Mouse (Mus musculus) heart, embryonic 11.5 days (tissue): ENCODE measurements around the gene Acbd6. TPM values are rescaled to one million over a fixed set of nuclear protein-coding genes. Genes with fewer than 3 reads are reported as not detected.

Experiments
- ATAC-seq: fragments of 200-750 bp; cut with Nextera tagmentation; replicated peaks from 2 replicates; pipeline ENCODE4 v1.8.0; 2017; ENCODE audit warnings: moderate library complexity; ENCODE audit not compliant: insufficient number of reproducible peaks, low FRiP score, low TSS enrichment
- H3K27ac ChIP-seq: fragments of 300-500 bp; sonication (generic); 2 replicates; pipeline ENCODE4 v1.5.1; 2014; ENCODE audit warnings: mild to moderate bottlenecking, low read depth, low read length
- H3K27me3 ChIP-seq: fragments of 300-500 bp; sonication (generic); 2 replicates; pipeline ENCODE4 v1.6.1; 2014; ENCODE audit warnings: mild to moderate bottlenecking, low read length, mixed read lengths; ENCODE audit not compliant: control insufficient read depth, insufficient read depth
- H3K36me3 ChIP-seq: fragments of 300-500 bp; sonication (generic); 2 replicates; pipeline ENCODE4 v1.6.1; 2014; ENCODE audit warnings: mild to moderate bottlenecking, low read length, moderate library complexity, mixed read lengths; ENCODE audit not compliant: control insufficient read depth, insufficient read depth
- H3K4me1 ChIP-seq: fragments of 300-500 bp; sonication (generic); 2 replicates; pipeline ENCODE4 v1.6.1; 2014; ENCODE audit warnings: low read length; ENCODE audit not compliant: control insufficient read depth, insufficient read depth
- H3K4me2 ChIP-seq: fragments of 300-500 bp; sonication (generic); 2 replicates; pipeline ENCODE4 v1.6.1; 2014; ENCODE audit warnings: mild to moderate bottlenecking, moderate library complexity
- H3K4me3 ChIP-seq: fragments of 300-500 bp; sonication (generic); 2 replicates; pipeline ENCODE4 v1.5.1; 2014; ENCODE audit warnings: low read depth, low read length
- H3K9ac ChIP-seq: fragments of 300-500 bp; sonication (generic); 2 replicates; pipeline ENCODE4 v1.6.1; 2014; ENCODE audit warnings: mild to moderate bottlenecking, low read depth, low read length, moderate library complexity
- H3K9me3 ChIP-seq: fragments of 300-500 bp; sonication (generic); replicated peaks from 2 replicates; pipeline ENCODE4 v1.6.1; 2016; ENCODE audit warnings: low read length; ENCODE audit not compliant: control insufficient read depth
- WGBS: fragments of 180-500 bp; shearing (Covaris S2); extraction: QIAGEN DNeasy Blood & Tissue Kit; methylation state at CpG from one replicate; pipeline ENCODE4 v1.1.7; 2014; ENCODE audit not compliant: insufficient replicate concordance; 5-methylcytosine and 5-hydroxymethylcytosine counted together
- polyA plus RNA-seq: library from polyadenylated mRNA; unstranded; fragments of >200 nt; fragmentation: Nextera tagmentation; extraction: Ambion mirVana; gene quantifications from 2 replicates; pipeline ENCODE4 v1.2.1, GENCODE M21; 2014

The Acbd6 gene
- polyA plus RNA-seq, 1 experiment from 2014 or later, result 56.4 TPM

- Histone ChIP-seq H3K36me3 (no peaks in the 10 kb centered on the region), H3K4me1 (peaks cover 10% of the 10 kb centered on the region; the same call in 1 of the 2 replicates), H3K27me3 (no peaks in the 10 kb centered on the region), H3K9ac (no peak overlapping the region), H3K4me2 (peak overlapping the region; percentile 37), H3K9me3 (no peaks in the 10 kb centered on the region), H3K4me3 (no peak overlapping the region), H3K27ac (no peak overlapping the region)
- WGBS, result 50% methylated on average over 10 of the region's 10 CpGs
- no peak for ATAC-seq
Measured at GRCm38 (mm10) chr1:155646345-155647307, 88.7 kb downstream of the Acbd6 start.

GRCm38 (mm10) chr1:155650121-155650846 lies 92.4 kb downstream of the Acbd6 start:
- Histone ChIP-seq H3K27me3 (no peaks in the 10 kb centered on the region), H3K36me3 (no peaks in the 10 kb centered on the region), H3K27ac (no peak overlapping the region), H3K4me1 (peaks cover 10% of the 10 kb centered on the region; the same call in 1 of the 2 replicates), H3K9me3 (no peaks in the 10 kb centered on the region), H3K4me3 (no peak overlapping the region), H3K9ac (no peak overlapping the region), H3K4me2 (no peak overlapping the region)
- WGBS, result 80% methylated on average over 9 of the region's 9 CpGs
- no peak for ATAC-seq

- Histone ChIP-seq H3K4me1 (no peaks in the 10 kb centered on the region), H3K27me3 (no peaks in the 10 kb centered on the region), H3K27ac (no peak overlapping the region), H3K36me3 (no peaks in the 10 kb centered on the region), H3K9ac (no peak overlapping the region), H3K4me2 (no peak overlapping the region), H3K9me3 (no peaks in the 10 kb centered on the region), H3K4me3 (no peak overlapping the region)
- WGBS, result 54% methylated on average over 3 of the region's 3 CpGs
- no peak for ATAC-seq
Measured at GRCm38 (mm10) chr1:155654961-155655360, 97.0 kb downstream of the Acbd6 start.

- H3K4me3 ChIP-seq, result no peak overlapping the region
- no peaks in the 10 kb centered on the region for H3K4me1 ChIP-seq
- WGBS, result 63% methylated on average over 5 of the region's 5 CpGs
- no peak overlapping the region for H3K4me2 ChIP-seq
- no peak overlapping the region for H3K9ac ChIP-seq
- no peaks in the 10 kb centered on the region for H3K9me3 ChIP-seq
- no peak for ATAC-seq
- no peaks in the 10 kb centered on the region for H3K36me3 ChIP-seq
- H3K27me3 ChIP-seq, result no peaks in the 10 kb centered on the region
- H3K27ac ChIP-seq, result no peak overlapping the region
Measured at GRCm38 (mm10) chr1:155656321-155656720, 98.4 kb downstream of the Acbd6 start.

- Histone ChIP-seq H3K4me3 (no peak overlapping the region), H3K9ac (no peak overlapping the region), H3K27ac (no peak overlapping the region), H3K9me3 (no peaks in the 10 kb centered on the region), H3K4me1 (peaks cover 3% of the 10 kb centered on the region; the same call in 1 of the 2 replicates), H3K27me3 (no peaks in the 10 kb centered on the region), H3K4me2 (no peak overlapping the region), H3K36me3 (no peaks in the 10 kb centered on the region)
- ATAC-seq, result no peak
- 65% methylated on average over 5 of the region's 5 CpGs for WGBS
Measured at GRCm38 (mm10) chr1:155663994-155664393, 106.1 kb downstream of the Acbd6 start.

- H3K9ac ChIP-seq, result no peak overlapping the region
- no peaks in the 10 kb centered on the region for H3K27me3 ChIP-seq
- H3K9me3 ChIP-seq, result no peaks in the 10 kb centered on the region
- no peaks in the 10 kb centered on the region for H3K4me1 ChIP-seq
- no peak overlapping the region for H3K27ac ChIP-seq
- H3K4me3 ChIP-seq, result no peak overlapping the region
- 73% methylated on average over 6 of the region's 6 CpGs for WGBS
- no peak overlapping the region for H3K4me2 ChIP-seq
- no peak for ATAC-seq
- H3K36me3 ChIP-seq, result no peaks in the 10 kb centered on the region
Measured at GRCm38 (mm10) chr1:155675570-155675969, 117.7 kb downstream of the Acbd6 start.

GRCm38 (mm10) chr1:155681116-155681799 lies 123.3 kb downstream of the Acbd6 start:
- Histone ChIP-seq H3K9me3 (no peaks in the 10 kb centered on the region), H3K4me3 (no peak overlapping the region), H3K27me3 (no peaks in the 10 kb centered on the region), H3K36me3 (no peaks in the 10 kb centered on the region), H3K27ac (no peak overlapping the region), H3K9ac (no peak overlapping the region), H3K4me1 (no peaks in the 10 kb centered on the region), H3K4me2 (no peak overlapping the region)
- no peak for ATAC-seq
- 75% methylated on average over 10 of the region's 10 CpGs for WGBS

- Histone ChIP-seq H3K9ac (no peak overlapping the region), H3K4me1 (no peaks in the 10 kb centered on the region), H3K4me2 (no peak overlapping the region), H3K4me3 (no peak overlapping the region), H3K27ac (no peak overlapping the region), H3K9me3 (no peaks in the 10 kb centered on the region), H3K27me3 (no peaks in the 10 kb centered on the region), H3K36me3 (no peaks in the 10 kb centered on the region)
- WGBS, result 81% methylated on average over 15 of the region's 15 CpGs
- no peak for ATAC-seq
Measured at GRCm38 (mm10) chr1:155686816-155687215, 128.9 kb downstream of the Acbd6 start.
